Mouse (Mus musculus): Measurements from ENCODE around the gene Phldb3.
A peak's percentile ranks its signal among the peaks of the same experiment; 100 is the strongest.
"Not testable (repeated sequence)": the region's sequence is repeated elsewhere in the genome, so short reads cannot be mapped to it uniquely, and the experiment has no call there.

The Phldb3 gene

DNA sequence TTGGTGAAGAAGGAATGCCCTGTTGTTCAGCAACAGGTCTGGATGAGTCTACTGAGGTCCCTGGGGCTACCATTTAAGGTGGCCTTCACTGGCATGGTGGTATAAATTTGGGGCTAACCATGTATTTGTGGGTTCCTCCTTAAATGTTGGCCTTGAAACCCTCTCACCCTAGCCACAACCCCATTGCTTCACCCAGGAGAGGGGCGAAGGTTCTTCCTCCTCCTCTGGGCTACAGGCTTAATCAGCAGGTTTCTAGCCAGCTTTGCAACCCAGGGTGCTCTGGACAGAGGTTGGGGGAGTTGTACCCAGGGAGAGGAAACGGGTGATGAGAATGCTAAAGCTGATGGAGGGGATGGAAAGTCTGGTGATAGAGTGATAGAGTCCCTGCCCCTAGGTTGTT is 15.1 kb upstream of the Phldb3 start:
- no peak for DNase-seq

DNA sequence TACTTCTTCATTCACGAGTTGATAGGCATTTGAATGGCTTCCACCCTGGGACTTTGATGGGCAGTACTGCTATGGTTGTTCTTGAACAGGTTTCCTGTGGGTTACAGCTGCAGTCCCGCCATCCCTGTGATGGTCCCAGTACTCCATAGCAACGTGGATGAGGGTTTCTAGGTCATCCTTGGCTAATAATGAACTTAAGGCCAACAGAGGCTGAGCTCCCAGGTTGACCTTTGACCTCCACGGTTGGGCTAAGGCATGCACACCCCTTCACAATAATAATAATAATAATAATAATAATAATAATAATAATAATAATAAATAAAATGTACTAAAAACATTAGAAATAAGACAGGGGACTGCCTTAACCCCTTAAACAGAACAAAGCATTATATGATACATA is 12.4 kb upstream of the Phldb3 start:
- no peak for DNase-seq

DNA sequence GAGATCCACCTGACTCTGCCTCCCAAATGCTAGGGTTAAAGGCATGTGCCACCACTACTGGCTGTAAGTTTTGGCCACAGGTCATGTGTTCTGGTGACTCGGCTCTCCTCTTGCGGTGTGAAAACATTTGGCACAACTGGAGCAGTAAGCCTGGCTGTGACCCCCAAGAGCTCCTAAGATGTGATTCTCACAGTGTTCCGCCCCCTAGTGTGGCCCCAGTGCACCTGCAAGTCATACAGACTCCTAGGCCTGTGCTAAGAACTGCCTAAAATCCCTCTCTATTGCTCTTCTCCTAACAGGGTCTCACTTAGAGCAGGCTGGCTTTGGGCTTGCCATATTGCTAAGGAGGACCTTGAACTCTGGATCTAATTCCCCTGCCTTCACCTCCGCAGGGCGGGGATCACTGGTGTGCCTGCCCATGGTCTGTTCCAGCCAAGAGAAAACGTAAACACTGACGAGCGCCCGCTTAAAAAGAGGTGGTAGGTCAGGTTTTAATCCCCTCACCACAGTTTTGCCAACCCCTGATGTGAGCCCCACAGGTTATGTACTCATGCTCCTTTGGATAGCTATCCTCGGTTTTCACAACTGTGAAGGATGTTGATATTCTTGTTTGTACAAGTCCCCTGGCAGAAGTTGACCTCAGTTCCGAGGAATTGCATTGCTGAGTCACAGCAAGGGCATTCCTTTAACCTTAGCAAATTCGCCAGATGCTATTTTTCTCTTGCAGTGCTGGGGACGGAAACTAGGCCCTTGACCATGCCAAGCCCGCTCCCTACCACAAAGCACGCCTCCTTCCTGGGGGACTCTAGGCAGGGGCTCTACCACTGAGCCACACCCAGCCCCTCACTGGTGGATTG is 11.1 kb upstream of the Phldb3 start:
- DNase-seq, result no peak

DNA sequence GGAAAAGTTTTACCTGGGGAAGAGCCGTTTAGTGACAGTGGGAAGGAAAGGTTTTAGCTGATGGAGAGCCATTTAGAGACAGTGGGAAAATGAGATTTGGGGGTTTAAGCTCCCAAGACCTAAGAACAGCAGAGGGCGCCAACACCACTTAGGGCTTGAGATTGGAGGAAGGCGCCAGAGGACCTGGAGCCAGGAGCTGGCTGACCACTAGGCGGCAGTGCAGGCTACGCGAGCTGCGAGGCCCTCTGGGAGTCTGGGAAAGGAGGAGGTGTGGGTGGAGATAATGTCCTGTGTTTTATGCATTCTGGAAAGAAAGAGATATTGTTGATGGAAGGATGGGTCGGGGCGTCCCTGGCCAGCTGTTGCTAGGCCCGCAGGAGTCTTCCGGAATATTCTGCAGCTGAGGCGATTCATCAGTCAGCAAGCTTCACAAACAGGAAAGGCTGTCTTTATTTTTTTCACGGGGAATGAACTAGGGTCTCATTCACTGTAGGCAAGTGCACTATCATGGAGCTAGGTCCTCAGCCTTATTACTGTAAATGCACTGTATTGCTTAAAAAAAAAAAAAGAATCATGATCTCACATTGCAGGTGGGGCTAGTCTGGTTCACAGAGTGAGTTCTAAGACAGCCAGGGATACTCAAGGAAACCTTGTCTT is 9.5 kb upstream of the Phldb3 start:
- peak; percentile 98 to 100 for DNase-seq

DNA sequence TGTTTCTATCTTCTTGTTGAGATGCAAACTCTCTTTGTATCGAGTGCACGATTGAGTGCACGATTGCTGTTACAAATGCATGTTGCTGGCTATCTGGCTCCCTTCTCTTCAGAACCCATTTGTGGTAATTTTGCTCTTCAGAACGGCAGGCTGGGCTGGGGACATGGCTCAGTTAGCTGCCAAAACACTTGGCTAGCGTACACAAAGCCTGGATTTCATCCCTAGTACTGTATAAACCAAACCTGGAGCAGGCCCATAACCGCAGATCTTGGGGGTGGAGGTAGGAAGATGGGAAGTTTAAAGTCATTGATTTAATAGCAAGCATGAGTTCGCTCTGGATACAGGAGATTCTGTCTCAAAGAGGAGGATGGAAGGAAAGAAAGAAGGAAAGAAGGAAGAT is 5.0 kb upstream of the Phldb3 start:
- DNase-seq, result peak; percentile 30 to 49

DNA sequence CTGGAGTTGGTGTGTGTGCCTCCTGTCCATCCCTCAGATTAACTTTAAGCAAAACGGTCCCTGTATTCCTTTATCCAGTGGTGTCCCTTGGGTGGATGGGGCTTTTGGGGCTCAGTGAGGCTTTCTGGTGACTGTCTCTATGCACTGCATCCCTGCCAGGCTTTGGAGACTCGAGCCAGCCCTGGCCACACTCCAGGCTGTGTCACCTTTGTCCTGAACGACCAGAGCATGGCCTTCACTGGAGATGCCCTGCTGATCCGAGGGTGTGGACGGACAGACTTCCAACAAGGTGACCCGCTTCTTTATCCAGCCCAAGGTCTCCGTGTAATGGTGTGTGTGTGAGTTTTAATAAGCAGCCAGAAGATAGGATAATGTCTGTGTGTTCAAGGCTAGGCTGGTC is 4.5 kb upstream of the Phldb3 start:
- DNase-seq, result no peak

DNA sequence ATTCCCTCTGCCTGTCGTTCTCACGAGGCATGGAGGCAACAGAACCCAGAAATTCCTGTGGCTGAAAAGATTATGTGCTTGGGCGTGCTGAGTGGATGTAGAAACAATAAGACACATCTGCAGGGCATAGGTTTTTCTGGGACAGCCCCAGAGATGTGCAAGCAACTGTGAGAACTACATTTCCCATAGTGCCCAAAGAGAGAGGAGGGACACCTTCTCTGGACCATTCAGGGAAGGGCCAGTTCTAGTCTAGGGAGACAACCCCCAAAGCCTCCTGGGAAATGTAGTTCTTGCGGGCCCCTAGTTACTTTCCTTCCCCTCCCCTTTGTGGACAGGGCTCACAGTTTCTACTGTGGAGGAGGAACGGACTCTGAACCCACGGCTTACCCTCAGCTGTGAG is 2.5 kb upstream of the Phldb3 start:
- peak; percentile 46 to 50 for DNase-seq

DNA sequence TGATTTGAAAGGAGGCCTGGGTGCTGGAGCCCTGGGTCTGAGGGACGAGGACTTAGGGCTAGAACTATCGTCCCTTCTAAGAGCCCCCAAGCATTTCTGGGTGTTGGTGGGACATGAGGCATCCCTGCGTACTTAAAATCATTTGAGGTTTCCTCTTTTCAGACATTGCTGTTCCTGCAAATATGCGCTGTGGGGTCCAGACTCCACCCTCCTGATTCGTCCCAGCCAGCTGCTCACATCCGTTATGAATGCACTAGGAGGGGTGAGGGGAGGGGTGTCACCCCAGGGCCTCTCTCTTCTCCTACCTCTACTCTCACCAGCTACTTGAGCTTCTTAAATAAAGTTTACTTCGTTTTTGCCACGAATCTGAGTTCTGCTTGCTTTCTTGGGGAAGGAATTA is 2.0 kb upstream of the Phldb3 start:
- no peak for DNase-seq

DNA sequence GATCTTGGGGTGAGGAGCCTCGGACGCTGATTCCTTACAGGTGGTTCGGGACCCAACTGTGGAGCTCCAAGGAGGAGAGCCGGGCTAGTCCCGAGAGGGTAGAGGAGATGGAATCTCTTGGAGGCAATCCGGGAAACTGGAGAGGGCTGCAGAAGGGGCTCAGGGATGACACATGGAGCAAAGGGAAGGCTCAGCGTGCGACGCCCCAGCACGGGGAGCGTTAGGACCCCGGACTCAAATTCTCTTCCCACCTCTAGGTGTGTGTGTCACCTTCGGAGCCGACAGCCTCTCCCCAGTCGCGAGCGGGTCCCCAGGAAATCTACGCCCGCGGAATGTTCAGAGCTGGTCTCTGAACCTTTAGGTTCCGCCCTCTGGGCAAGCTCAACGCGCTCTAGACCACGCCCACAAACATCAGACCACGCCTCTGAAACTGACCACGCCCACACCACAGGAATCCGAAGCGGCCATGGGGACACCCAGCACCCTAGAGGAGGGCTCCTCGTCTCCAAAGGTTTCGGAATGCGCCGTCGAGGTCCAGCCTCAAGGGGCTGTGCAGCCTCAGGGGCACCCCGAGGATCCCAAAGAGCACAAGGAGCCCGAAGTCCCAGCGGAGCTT is 424 bp downstream of the Phldb3 start:
- peak in 1 of 2 experiments; percentile 53 for DNase-seq

DNA sequence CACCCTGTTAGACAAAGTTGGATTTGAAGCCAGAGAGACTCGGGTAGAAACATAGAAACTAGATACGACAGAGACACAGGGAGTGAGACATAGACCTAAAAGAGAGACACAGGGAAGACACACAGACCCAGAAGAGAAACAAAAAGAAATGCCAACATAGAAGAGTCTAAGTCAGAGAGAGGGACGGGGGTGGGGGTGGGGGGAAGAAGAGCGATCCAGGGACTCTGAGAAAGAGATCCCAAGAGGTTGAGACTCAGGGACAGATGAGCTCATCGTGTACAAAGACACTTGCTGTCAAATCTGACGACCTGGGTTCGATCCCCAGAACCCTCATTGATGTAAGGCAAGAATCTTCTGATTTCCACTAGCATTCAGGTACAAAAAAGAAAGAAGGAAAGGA is 1.1 kb downstream of the Phldb3 start:
- DNase-seq, result no peak

DNA sequence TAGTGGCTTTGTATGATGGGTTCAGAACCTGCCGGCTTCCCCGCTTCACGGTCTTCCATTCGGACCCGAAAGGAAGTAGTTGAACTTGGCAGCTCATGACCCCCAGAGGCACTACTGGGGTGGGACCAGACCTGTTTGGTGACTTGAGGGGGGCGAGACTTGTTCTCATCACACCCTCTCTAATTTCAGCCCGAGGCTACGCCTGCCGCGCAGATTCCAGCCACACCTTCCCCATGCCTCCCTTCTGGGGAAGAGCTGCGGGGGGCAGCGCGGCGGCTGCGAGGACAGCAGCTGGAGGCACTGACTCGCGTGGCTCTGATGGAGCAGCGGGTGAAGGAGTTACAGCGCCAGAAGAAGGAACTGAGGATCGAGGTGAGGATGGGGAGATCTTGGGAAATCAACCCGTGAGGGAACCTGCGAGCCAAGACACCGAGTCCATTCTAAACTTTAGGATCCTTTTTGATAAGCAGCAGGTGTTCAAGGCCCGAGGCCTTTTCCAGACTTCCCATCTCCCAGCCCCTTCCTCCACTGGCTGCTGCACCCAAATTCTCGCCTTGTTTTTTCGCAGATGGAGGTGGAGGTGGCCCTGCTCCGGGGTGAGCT is 1.8 kb downstream of the Phldb3 start:
- no peak for DNase-seq

DNA sequence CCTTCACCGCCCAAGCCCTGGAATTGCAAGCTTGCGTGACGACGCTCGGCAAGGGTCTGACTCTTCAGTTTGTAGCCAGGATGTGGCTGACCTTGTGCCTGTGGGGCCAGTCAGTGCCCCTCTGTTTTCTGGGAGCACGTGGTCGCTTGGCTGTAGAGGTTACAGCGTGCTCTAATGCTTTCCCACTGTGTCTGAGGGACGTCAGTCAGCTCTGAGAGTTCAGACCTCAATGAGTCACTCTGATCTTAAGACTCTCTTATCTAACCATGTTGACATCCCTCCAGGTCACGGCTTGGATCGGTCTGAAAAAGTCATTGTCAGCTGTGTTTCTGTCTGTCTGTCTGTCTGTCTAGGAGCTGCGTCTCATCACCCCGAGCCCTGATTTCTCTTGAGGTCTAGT is 4.3 kb downstream of the Phldb3 start:
- DNase-seq, result no peak

DNA sequence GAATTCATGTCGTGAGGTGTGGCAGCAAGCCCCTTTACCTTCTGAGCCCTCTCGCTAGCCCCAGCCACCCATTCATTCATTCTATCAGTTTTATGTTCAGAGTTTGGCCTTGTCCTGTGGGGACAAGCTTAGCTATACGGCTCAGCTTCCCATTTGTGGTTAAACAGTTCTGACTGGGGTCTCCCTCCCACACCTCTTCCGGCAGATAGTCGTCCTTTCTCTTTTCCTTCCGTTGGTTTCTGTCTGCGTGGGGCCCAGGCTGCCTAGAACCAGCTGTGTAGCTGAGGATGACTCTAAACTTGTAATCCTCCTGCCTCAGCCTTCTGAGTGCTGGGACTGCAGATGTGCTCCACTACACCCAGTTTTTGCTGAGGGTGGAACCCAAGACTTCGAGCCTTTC is 7.2 kb downstream of the Phldb3 start:
- DNase-seq, result no peak

DNA sequence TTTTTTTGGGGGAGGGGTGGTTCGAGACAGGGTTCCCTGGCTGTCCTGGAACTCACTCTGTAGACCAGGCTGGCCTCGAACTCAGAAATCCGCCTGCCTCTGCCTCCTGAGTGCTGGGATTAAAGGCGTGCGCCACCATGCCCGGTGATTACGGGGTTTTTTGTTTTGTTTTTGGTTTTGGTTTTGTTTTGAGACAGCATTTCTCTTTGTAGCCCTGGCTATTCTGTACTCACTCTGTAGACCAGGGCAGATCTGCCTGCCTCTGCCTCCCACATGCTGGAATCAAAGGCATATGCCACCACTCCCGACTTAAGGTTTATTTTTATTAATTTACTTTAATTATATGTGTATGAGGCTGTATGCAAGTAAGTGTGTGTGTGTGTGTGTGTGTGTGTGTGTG is 7.8 kb downstream of the Phldb3 start:
- not testable (repeated sequence) for DNase-seq

DNA sequence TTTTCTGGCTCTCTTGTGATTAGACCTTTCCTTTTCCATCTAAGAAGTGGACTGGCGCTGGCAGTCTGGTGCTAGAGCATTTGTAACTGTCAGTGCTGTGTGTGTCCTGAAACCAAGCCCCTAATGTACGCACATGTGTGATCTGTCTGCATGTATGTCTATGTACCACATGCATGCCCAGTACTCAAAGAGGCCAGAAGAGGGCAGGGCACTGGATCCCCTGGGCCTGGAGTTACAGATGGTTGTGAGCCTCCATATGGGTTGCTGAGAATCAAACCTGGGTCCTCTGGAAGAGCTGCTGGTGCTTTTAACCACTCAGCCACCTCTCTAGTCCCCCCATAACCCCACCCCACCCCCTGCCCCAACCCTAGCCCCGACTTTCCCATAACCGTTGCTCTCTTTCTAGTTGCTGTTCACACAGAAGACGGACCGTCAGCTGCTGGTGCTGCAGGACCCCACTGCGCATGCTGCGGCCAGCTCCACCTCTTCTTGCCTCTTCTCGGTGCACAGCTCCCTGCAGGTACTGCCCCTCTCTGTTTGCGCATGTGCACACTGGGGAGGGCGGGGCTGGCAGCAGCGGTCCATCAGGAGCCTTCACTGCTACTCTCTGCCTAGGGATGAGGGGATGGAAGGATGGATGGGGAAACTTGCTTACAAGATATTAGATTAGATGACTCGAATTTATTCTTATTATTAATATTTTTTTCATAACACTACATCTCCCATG is 9.3 kb downstream of the Phldb3 start:
- no peak for DNase-seq

DNA sequence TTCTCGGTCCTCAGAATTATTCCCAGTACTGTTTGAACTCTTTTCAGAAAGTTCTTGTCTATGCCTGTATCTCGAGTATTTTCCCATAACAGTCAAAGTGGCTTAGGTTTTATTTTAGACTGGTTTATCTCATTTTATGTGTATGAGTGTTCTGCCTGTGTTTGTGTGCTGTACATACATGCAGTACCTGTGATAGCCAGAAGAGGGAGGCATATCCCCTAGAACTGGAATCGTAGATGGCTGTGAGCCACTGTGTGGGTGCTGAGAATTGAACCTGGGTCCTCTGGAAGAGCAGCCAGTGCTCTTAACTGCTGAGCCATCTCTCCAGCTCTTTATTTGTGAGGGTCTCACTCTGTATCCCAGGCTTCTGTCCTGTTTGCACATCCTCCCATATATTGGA is 10.6 kb downstream of the Phldb3 start:
- no peak for DNase-seq

DNA sequence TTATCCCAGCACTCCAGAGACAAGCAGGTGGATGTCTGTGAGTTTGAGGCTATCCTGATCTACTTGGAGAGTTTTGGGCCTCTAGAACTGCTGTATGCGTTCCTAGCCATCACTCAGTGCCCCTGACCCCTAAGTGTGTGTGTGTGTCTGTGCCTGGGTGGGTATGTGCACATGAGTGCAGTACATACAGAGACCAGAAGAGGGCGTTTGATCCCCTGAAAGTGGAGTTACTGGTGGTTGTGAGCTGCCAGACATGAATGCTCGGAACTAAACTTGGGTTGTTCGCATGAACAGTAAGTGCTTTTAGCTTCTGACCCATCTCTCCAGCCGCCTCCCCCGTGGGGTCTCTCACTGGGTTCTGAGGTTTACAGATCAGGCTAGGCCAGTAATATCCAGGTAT is 12.4 kb downstream of the Phldb3 start:
- no peak for DNase-seq

DNA sequence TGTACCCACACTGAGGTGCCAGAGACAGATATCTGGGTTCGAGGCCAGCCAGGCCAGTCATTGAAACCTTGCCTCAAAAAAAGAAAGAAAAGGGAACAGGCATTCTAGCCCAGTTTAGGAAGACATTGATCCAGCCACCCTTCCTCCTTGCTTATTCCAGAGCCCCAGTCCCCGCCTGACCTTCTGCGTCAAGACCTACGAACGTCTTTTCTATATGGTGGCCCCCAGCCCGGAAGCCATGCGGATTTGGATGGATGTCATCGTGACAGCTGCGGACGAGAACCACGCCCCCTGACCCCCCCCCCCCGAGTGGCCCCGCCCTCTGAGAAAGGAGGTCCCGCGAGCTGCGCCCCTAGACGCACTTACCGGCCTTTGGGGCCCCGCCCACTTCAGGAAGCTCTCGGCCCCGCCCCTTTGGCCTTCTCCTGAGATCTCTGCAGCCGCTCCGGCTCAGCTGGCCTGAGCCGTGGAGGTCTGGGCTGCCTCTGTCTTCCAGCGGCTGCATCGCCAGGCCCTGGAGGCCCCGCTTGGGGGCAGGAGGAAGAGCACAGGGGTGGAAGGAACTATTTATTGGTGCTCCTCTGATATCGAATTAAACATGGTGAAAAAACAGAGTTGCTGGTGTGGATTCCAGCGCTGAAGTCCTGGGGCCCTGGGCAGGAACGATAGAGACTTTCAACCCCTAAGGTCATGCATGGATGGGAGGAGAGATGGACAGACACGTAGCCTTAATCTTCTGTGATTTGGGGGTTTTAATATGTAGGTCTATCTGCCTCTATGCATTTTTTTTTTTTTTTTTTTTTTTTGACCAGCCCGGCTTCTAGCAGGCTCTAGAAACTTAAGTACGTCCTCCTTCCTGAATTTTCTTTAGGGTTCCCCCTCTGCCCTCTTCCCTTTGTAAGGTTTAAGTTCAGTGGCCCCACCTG is 18.4 kb downstream of the Phldb3 start:
- peak; percentile 54 to 65 for DNase-seq

DNA sequence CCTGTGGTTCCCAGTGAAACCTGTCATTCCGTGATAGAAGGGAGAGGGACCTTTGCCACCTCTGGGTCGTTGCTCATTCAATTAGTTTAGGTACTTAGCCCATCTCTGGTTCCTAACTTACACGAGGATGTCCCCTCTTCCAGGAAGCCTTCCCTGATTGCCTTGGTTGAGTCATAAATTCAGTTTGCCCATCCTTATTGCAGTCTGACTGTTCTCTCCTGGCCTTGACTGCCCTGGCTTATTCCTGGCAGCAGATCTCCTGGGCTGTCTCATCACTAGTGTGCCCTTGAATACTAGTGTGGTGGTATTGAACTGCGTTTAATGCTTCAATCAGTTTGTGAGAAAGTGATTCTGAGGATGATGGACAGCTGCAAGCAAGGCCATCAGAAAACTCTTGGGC is 19.1 kb downstream of the Phldb3 start:
- no peak for DNase-seq

DNA sequence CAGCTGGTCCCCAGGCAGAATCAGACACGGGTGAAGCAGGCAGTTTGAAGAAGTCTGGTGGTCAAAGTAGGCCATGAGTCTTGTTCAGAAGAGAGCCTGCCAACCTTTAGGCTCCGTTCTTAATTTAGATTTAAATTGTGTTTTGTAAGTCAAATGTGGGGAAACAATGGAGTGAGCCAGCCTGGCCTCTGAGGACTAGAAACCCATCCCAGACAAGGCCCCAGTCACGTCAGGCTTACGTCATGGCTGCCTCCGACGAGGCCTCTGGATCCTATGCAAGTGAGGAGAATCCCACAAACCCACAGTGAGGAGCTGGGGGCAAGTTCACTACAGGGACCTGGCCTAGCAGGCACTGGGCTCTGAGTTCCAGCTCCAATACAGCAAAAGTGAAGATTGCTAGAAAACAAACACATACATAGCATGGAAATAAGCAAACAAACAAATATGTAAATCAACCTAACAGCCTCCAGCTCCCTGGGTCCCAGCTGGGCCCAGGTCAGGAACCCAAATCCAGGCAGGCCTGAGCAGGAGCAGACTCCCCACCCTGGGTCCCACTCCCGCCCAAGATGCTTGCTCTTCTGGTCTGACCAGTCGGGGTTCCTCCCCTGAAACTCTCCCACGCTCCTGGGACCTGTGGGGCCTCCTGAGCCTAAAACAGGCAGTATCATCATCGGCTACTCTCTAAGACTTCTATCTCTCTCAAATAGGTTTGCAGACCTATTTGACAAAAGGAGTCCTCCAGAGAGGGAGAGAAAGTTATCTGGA is 19.7 kb downstream of the Phldb3 start:
- DNase-seq, result no peak

DNA sequence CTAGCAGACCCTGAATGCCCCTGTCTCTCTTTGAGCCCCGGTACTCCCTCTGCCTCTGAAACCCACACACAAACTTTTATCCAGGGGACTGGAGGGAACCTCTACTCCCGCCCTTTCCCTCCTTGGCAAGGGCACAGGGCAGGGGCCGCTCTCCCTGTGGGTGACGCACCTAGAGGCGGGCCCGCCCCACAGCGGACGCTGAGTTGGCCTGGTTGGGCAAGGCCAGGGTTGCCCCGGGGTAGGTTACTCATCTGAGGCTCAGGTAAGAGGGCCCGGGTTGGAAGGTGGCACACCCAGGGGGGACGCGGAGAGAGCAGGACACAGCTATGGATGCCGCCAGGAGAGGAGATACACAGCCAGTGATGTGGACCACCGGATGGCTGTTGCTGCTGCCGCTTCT is 25.7 kb downstream of the Phldb3 start, which contains the start of gene Lypd3:
Gene Lypd3 (plus strand): TSS at position 287 of the 400 bp plus-strand sequence.
- no peak for DNase-seq
